Mouse (Mus musculus) lung, adult 2 months (tissue): ENCODE results near the gene Gnb4.

Source experiments
- CTCF ChIP-seq: fragments of 200-500 bp; IDR thresholded peaks from 2 replicates; pipeline ENCODE4 v1.5.1; 2011; ENCODE audit warnings: mild to moderate bottlenecking, low read length, control low read depth; ENCODE audit not compliant: insufficient read depth
- POLR2A ChIP-seq: fragments of 200-500 bp; IDR thresholded peaks from 2 replicates; pipeline ENCODE4 v1.6.1; 2011; ENCODE audit warnings: low read depth, mild to moderate bottlenecking, control low read depth, low read length, borderline replicate concordance; ENCODE audit errors: extremely low read depth

DNA sequence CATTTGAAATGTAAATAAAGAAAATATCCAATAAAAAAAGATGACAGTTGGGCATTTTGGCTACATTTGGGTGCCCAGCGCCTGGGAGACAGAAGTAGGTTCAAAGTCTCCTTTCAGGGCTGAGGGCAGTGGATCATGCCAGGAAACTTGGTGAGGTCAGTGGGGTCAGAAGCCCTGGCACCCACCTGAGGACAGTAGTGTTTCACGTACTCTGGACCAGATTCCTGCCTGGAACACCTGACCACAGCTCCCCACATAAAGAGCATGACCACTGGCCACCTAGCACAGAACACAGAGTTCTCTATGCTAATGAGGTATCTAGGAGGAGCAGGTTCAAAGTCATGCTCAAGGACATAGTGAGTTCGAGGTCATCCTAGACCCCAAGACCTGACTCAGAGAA lies 41.2 kb downstream of the Gnb4 start:
- TF ChIP-seq POLR2A (no peak), CTCF (no peak)
